Mouse (Mus musculus): ENCODE measurements around the gene Ube2m. TPM values are rescaled to one million over a fixed set of nuclear protein-coding genes. Genes with fewer than 3 reads are reported as not detected.
"Not testable (repeated sequence)": the region's sequence is repeated elsewhere in the genome, so short reads cannot be mapped to it uniquely, and the experiment has no call there.

Gene Ube2m
- total RNA-seq (2014; rRNA removed; ENCODE audit: low replicate concordance) (290 and 312 TPM in 2 replicates), polyA plus RNA-seq (2015; fragmentation: Nextera tagmentation; extraction: Ambion mirVana) (116 and 127 TPM in 2 replicates)

DNA sequence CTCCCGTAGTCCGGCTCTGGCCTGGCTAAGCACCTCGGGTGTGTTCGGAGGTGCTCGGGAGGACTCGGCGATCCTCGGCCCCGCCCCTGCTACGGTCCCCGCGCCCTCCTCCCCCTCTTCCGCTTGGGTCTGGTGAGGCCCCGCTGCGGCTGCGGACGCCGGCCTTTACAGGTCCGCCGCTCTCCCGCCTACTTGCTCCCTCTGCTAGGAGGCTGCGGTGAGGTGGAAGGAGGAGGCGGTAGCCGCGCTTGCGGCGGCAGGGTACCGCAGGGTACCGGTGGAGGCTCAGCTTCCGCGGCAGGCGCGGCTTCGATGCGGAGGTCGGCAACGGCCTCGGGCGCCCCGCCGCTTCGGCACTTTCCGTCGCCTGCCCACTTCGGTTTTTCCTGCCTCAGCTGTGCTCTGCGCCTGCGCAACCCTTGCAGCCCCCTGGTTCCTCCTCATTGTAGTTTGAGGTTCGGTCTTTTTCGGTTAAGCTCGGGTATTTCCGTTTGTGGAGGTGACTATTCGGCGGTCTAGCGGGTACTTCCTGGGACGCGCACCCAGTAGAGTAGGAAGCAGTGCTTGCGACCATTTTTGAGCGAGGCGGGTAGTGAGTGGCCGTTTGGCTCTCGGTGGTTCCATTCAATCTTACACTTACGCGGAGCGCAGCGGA, at the start of gene Ube2m:
Gene Ube2m, minus strand, starts transcription at position 375 of the 655 bp plus-strand sequence.
- peak within 1 kb of the TSS; percentile 100 for H3K27ac ChIP-seq (ENCODE audit: low read depth)
- WGBS: under 1% methylated on average over 65 of the region's 65 CpGs
- peaks cover 8% of the 10 kb centered on the region for H3K36me3 ChIP-seq (replicated peaks; ENCODE audit: control insufficient read depth, insufficient read depth, low read length)
- peak; percentile 92 for ATAC-seq (ENCODE audit: insufficient read depth, low read depth)
- DNase-seq (ENCODE audit: low spot score): peak; percentile 95
- H3K9ac ChIP-seq (replicated peaks; ENCODE audit: low read depth, low read length): peak within 1 kb of the TSS; percentile 98
- peak within 1 kb of the TSS; percentile 92 for H3K4me3 ChIP-seq (ENCODE audit: low read depth, low read length)
- peaks cover 3% of the 10 kb centered on the region; the same call in 1 of the 2 replicates for H3K27me3 ChIP-seq (ENCODE audit: control insufficient read depth, insufficient read depth, low read length)
- H3K9me3 ChIP-seq (replicated peaks; ENCODE audit: control insufficient read depth, low read length): no peaks in the 10 kb centered on the region
- TF ChIP-seq EP300 (IDR thresholded peaks at IDR 0.05; ENCODE audit: low read depth) (0 out of 2 replicates have a peak, but pooled peaks have one; percentile 24), CTCF (IDR thresholded peaks at IDR 0.05; ENCODE audit: low read depth) (no peak)
- peaks cover 32% of the 10 kb centered on the region for H3K4me1 ChIP-seq (ENCODE audit: control insufficient read depth, insufficient read depth)
- H3K4me2 ChIP-seq (ENCODE audit: low read depth, low read length): peak within 1 kb of the TSS; percentile 87

GRCm38 (mm10) chr7:13072293-13072692, 34.2 kb upstream of the Ube2m start:
- no peak for TF ChIP-seq CTCF (IDR thresholded peaks at IDR 0.05; ENCODE audit: low read depth)
- TF ChIP-seq EP300 (IDR thresholded peaks at IDR 0.05; ENCODE audit: low read depth): no peak
- Histone ChIP-seq H3K36me3 (replicated peaks; ENCODE audit: control insufficient read depth, insufficient read depth, low read length) (no peaks in the 10 kb centered on the region), H3K27me3 (ENCODE audit: control insufficient read depth, insufficient read depth, low read length) (no peaks in the 10 kb centered on the region), H3K4me1 (ENCODE audit: control insufficient read depth, insufficient read depth) (no peaks in the 10 kb centered on the region), H3K9me3 (replicated peaks; ENCODE audit: control insufficient read depth, low read length) (no peaks in the 10 kb centered on the region), H3K9ac (replicated peaks; ENCODE audit: low read depth, low read length) (no peak overlapping the region), H3K4me2 (ENCODE audit: low read depth, low read length) (no peak overlapping the region), H3K4me3 (ENCODE audit: low read depth, low read length) (no peak overlapping the region), H3K27ac (ENCODE audit: low read depth) (no peak overlapping the region)
- WGBS: 49% methylated on average over 5 of the region's 5 CpGs
- ATAC-seq (ENCODE audit: insufficient read depth, low read depth) (no peak), DNase-seq (ENCODE audit: low spot score) (no peak)

GRCm38 (mm10) chr7:13063399-13063798, 25.3 kb upstream of the Ube2m start:
- not testable (repeated sequence) for H3K4me3 ChIP-seq (ENCODE audit: low read depth, low read length); DNase-seq (ENCODE audit: low spot score); H3K36me3 ChIP-seq (replicated peaks; ENCODE audit: control insufficient read depth, insufficient read depth, low read length); H3K9me3 ChIP-seq (replicated peaks; ENCODE audit: control insufficient read depth, low read length); H3K9ac ChIP-seq (replicated peaks; ENCODE audit: low read depth, low read length); H3K4me1 ChIP-seq (ENCODE audit: control insufficient read depth, insufficient read depth); H3K4me2 ChIP-seq (ENCODE audit: low read depth, low read length); ATAC-seq (ENCODE audit: insufficient read depth, low read depth); H3K27me3 ChIP-seq (ENCODE audit: control insufficient read depth, insufficient read depth, low read length); H3K27ac ChIP-seq (ENCODE audit: low read depth)
- TF ChIP-seq CTCF (IDR thresholded peaks at IDR 0.05; ENCODE audit: low read depth): peak; percentile 25
- 49% methylated on average over 2 of the region's 2 CpGs for WGBS

GRCm38 (mm10) chr7:13059536-13059935, 21.5 kb upstream of the Ube2m start:
- 83% methylated on average over 9 of the region's 9 CpGs for WGBS
- Histone ChIP-seq H3K4me2 (ENCODE audit: low read depth, low read length) (no peak overlapping the region), H3K9ac (replicated peaks; ENCODE audit: low read depth, low read length) (no peak overlapping the region), H3K4me3 (ENCODE audit: low read depth, low read length) (no peak overlapping the region), H3K9me3 (replicated peaks; ENCODE audit: control insufficient read depth, low read length) (no peaks in the 10 kb centered on the region), H3K36me3 (replicated peaks; ENCODE audit: control insufficient read depth, insufficient read depth, low read length) (no peaks in the 10 kb centered on the region), H3K27ac (ENCODE audit: low read depth) (no peak overlapping the region), H3K4me1 (ENCODE audit: control insufficient read depth, insufficient read depth) (no peaks in the 10 kb centered on the region), H3K27me3 (ENCODE audit: control insufficient read depth, insufficient read depth, low read length) (no peaks in the 10 kb centered on the region)
- TF ChIP-seq CTCF (IDR thresholded peaks at IDR 0.05; ENCODE audit: low read depth) (no peak), EP300 (IDR thresholded peaks at IDR 0.05; ENCODE audit: low read depth) (no peak)
- no peak for ATAC-seq (ENCODE audit: insufficient read depth, low read depth)
- no peak for DNase-seq (ENCODE audit: low spot score)

GRCm38 (mm10) chr7:13056913-13057700, 19.0 kb upstream of the Ube2m start:
- no peaks in the 10 kb centered on the region for H3K27me3 ChIP-seq (ENCODE audit: control insufficient read depth, insufficient read depth, low read length)
- H3K4me1 ChIP-seq (ENCODE audit: control insufficient read depth, insufficient read depth): 0 out of 2 replicates have a peak, but pooled peaks cover 5% of the 10 kb centered on the region
- H3K36me3 ChIP-seq (replicated peaks; ENCODE audit: control insufficient read depth, insufficient read depth, low read length): no peaks in the 10 kb centered on the region
- WGBS: 62% methylated on average over 8 of the region's 8 CpGs
- TF ChIP-seq EP300 (IDR thresholded peaks at IDR 0.05; ENCODE audit: low read depth) (no peak), CTCF (IDR thresholded peaks at IDR 0.05; ENCODE audit: low read depth) (peak; percentile 19; the same call in 1 of the 2 replicates)
- no peak overlapping the region for H3K4me3 ChIP-seq (ENCODE audit: low read depth, low read length)
- no peak overlapping the region for H3K9ac ChIP-seq (replicated peaks; ENCODE audit: low read depth, low read length)
- no peaks in the 10 kb centered on the region for H3K9me3 ChIP-seq (replicated peaks; ENCODE audit: control insufficient read depth, low read length)
- DNase-seq (ENCODE audit: low spot score): no peak
- no peak for ATAC-seq (ENCODE audit: insufficient read depth, low read depth)
- no peak overlapping the region for H3K27ac ChIP-seq (ENCODE audit: low read depth)
- no peak overlapping the region for H3K4me2 ChIP-seq (ENCODE audit: low read depth, low read length)

Data from heart, postnatal 0 days (tissue).